Mouse (Mus musculus) forebrain, embryonic 13.5 days (tissue): ENCODE data around the gene Gorab. TPM values are rescaled to one million over a fixed set of nuclear protein-coding genes. Genes with fewer than 3 reads are reported as not detected.

Experiments used
- ATAC-seq: fragments of 200-750 bp; cut with Nextera tagmentation; 2 replicates; pipeline ENCODE4 v1.8.0; 2017
- H3K27ac ChIP-seq: fragments of 300-500 bp; sonication (generic); 2 replicates; pipeline ENCODE4 v1.5.1; 2015; ENCODE audit warnings: inconsistent platforms, mild to moderate bottlenecking, moderate library complexity
- H3K27me3 ChIP-seq: fragments of 300-500 bp; sonication (generic); 2 replicates; pipeline ENCODE4 v1.6.1; 2015; ENCODE audit warnings: mild to moderate bottlenecking, inconsistent platforms
- H3K36me3 ChIP-seq: fragments of 300-500 bp; sonication (generic); 2 replicates; pipeline ENCODE4 v1.6.1; 2015; ENCODE audit warnings: mild to moderate bottlenecking, inconsistent platforms; ENCODE audit not compliant: poor library complexity, severe bottlenecking
- H3K4me1 ChIP-seq: fragments of 300-500 bp; sonication (generic); 2 replicates; pipeline ENCODE4 v1.6.1; 2015; ENCODE audit warnings: inconsistent platforms
- H3K4me2 ChIP-seq: fragments of 300-500 bp; sonication (generic); 2 replicates; pipeline ENCODE4 v1.6.1; 2015; ENCODE audit warnings: inconsistent platforms, mild to moderate bottlenecking, moderate library complexity
- H3K4me3 ChIP-seq: fragments of 300-500 bp; sonication (generic); 2 replicates; pipeline ENCODE4 v1.5.1; 2015; ENCODE audit warnings: mild to moderate bottlenecking, inconsistent platforms
- H3K9ac ChIP-seq: fragments of 300-500 bp; sonication (generic); 2 replicates; pipeline ENCODE4 v1.6.1; 2015; ENCODE audit warnings: mild to moderate bottlenecking, inconsistent platforms
- H3K9me3 ChIP-seq: fragments of 300-500 bp; sonication (generic); replicated peaks from 2 replicates; pipeline ENCODE4 v1.6.1; 2016; ENCODE audit warnings: inconsistent platforms
- WGBS: fragments of 180-500 bp; shearing (Covaris S2); methylation state at CpG from one replicate; pipeline ENCODE4 v1.1.7; 2015; 5-methylcytosine and 5-hydroxymethylcytosine counted together
- polyA plus RNA-seq: library from polyadenylated mRNA; unstranded; fragments of >200 nt; fragmentation: Nextera tagmentation; extraction: Ambion mirVana; gene quantifications from 2 replicates; pipeline ENCODE4 v1.2.1, GENCODE M21; 2015

Gorab gene
- polyA plus RNA-seq, 1 experiment from 2014 or later: 25.2 TPM

- H3K27me3 ChIP-seq: no peaks in the 10 kb centered on the region
- 54% methylated on average over 1 of the region's 1 CpGs for WGBS
- H3K27ac ChIP-seq: no peak overlapping the region
- peaks cover 23% of the 10 kb centered on the region for H3K36me3 ChIP-seq
- H3K9ac ChIP-seq: no peak overlapping the region
- no peak overlapping the region for H3K4me2 ChIP-seq
- no peak for ATAC-seq
- no peaks in the 10 kb centered on the region for H3K4me1 ChIP-seq
- H3K4me3 ChIP-seq: no peak overlapping the region
- H3K9me3 ChIP-seq: no peaks in the 10 kb centered on the region
These were observed 22.9 kb downstream of the Gorab start for GRCm38 (mm10) chr1:163380591-163380990.

DNA sequence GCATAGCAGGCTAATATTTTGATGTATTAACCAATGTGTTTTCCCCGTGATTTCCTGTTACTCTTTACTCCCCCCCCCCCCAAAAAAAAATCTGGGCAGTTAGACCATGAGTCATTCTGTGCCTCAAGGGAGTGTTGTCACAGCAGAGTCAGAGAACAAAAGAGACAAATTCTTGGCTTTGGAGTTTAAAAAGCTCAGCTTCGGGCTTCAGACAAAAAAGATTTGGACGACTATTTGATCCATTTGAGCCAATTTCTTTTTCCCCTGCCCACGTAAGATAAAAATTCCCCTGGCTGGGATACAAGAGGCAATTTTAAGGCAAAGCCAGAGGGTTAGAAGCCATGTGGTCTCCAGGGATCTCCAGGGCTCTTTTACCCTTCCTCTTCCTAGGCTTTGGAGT is 23.4 kb downstream of the Gorab start:
- Histone ChIP-seq H3K4me1 (no peaks in the 10 kb centered on the region), H3K4me2 (no peak overlapping the region), H3K27me3 (no peaks in the 10 kb centered on the region), H3K9me3 (no peaks in the 10 kb centered on the region), H3K36me3 (peaks cover 18% of the 10 kb centered on the region), H3K27ac (no peak overlapping the region), H3K9ac (no peak overlapping the region), H3K4me3 (no peak overlapping the region)
- no peak for ATAC-seq
- 29% methylated on average over 4 of the region's 4 CpGs for WGBS

GRCm38 (mm10) chr1:163377924-163378323 is 25.5 kb downstream of the Gorab start:
- Histone ChIP-seq H3K36me3 (peaks cover 7% of the 10 kb centered on the region; the same call in 1 of the 2 replicates), H3K27ac (no peak overlapping the region), H3K4me2 (no peak overlapping the region), H3K27me3 (no peaks in the 10 kb centered on the region), H3K9me3 (no peaks in the 10 kb centered on the region), H3K4me1 (no peaks in the 10 kb centered on the region), H3K4me3 (no peak overlapping the region), H3K9ac (no peak overlapping the region)
- WGBS: 59% methylated on average over 6 of the region's 6 CpGs
- ATAC-seq: no peak

GRCm38 (mm10) chr1:163376818-163377581 is 26.5 kb downstream of the Gorab start:
- Histone ChIP-seq H3K4me3 (no peak overlapping the region), H3K9ac (no peak overlapping the region), H3K9me3 (no peaks in the 10 kb centered on the region), H3K4me2 (no peak overlapping the region), H3K36me3 (peaks cover 5% of the 10 kb centered on the region; the same call in 1 of the 2 replicates), H3K27me3 (no peaks in the 10 kb centered on the region), H3K4me1 (no peaks in the 10 kb centered on the region), H3K27ac (no peak overlapping the region)
- WGBS: 79% methylated on average over 6 of the region's 6 CpGs
- ATAC-seq: no peak

DNA sequence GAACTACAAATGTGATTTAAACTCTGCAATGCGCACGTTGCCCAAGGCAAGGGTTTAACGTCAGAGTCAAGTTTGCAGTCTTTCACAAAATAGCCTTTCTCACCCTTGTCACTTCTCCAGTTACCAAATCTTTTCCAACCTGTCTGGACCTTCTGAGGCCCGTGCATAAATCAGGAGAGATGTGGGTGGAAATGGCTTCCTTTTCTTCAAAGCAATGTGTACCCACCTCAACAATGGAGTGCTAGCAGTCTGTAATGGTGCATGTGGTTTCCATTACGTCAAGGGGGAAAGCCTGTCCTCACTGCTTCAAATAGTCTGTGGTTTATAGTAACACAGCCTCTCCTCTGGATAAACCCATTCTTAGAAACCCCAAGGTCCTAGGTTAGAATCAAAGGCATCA is 29.0 kb downstream of the Gorab start:
- whole genome bisulfite sequencing: 80% methylated on average over 5 of the region's 5 CpGs
- no peak overlapping the region for H3K27ac ChIP-seq
- no peaks in the 10 kb centered on the region for H3K27me3 ChIP-seq
- no peak for ATAC-seq
- no peak overlapping the region for H3K4me3 ChIP-seq
- no peaks in the 10 kb centered on the region for H3K36me3 ChIP-seq
- no peak overlapping the region for H3K4me2 ChIP-seq
- no peak overlapping the region for H3K9ac ChIP-seq
- H3K9me3 ChIP-seq: no peaks in the 10 kb centered on the region
- no peaks in the 10 kb centered on the region for H3K4me1 ChIP-seq

DNA sequence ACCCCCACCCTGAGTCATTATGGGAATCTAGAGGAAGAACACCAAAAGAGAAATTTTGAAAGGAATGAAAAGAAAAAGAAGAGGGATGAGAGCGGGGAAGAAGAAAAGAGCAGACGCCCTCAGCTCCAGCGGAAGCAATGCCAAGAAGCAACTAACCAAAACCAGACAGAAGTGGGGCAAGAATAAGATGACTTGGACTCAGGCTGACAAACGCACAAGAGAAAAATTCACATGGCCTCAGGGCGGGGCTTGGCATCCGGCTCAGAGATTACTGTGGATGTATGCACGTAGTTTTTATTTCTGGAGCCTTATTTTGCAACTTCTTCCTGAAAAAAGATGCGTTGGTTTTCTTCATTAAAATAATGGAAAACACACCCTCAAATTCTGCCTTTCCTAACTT is 41.3 kb downstream of the Gorab start:
- H3K9ac ChIP-seq: no peak overlapping the region
- H3K36me3 ChIP-seq: no peaks in the 10 kb centered on the region
- 71% methylated on average over 8 of the region's 8 CpGs for WGBS
- H3K4me1 ChIP-seq: no peaks in the 10 kb centered on the region
- H3K4me2 ChIP-seq: no peak overlapping the region
- no peak for ATAC-seq
- H3K4me3 ChIP-seq: no peak overlapping the region
- no peaks in the 10 kb centered on the region for H3K27me3 ChIP-seq
- no peaks in the 10 kb centered on the region for H3K9me3 ChIP-seq
- no peak overlapping the region for H3K27ac ChIP-seq

DNA sequence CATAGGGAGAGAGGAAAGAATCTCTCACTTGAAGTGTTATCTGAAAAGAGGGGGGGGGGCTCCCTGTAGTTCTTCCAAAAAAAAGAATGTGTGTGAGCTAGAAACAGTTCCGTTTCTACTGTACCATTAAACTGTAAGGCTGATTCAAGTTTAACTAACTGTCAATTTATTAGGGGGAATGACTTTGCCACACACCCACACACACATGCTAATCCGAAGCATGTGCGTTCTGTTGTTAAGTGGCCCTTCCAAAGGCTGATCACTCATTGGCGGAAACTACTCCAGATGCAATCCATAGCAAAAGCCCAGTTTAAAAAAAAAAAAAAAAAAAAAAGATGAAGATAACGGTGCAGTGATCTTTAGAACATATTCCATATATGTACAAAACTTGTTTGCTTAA is 42.1 kb downstream of the Gorab start:
- H3K4me1 ChIP-seq: no peaks in the 10 kb centered on the region
- no peak for ATAC-seq
- no peak overlapping the region for H3K9ac ChIP-seq
- 78% methylated on average over 5 of the region's 5 CpGs for WGBS
- no peak overlapping the region for H3K27ac ChIP-seq
- no peak overlapping the region for H3K4me2 ChIP-seq
- H3K27me3 ChIP-seq: no peaks in the 10 kb centered on the region
- no peak overlapping the region for H3K4me3 ChIP-seq
- H3K36me3 ChIP-seq: no peaks in the 10 kb centered on the region
- no peaks in the 10 kb centered on the region for H3K9me3 ChIP-seq

GRCm38 (mm10) chr1:163360796-163361195 is 42.7 kb downstream of the Gorab start:
- Histone ChIP-seq H3K27ac (no peak overlapping the region), H3K27me3 (no peaks in the 10 kb centered on the region), H3K4me2 (no peak overlapping the region), H3K9ac (no peak overlapping the region), H3K4me3 (no peak overlapping the region), H3K4me1 (0 out of 2 replicates have a peak, but pooled peaks cover under 1% of the 10 kb centered on the region), H3K9me3 (no peaks in the 10 kb centered on the region), H3K36me3 (no peaks in the 10 kb centered on the region)
- ATAC-seq: no peak
- 69% methylated on average over 6 of the region's 6 CpGs for WGBS

GRCm38 (mm10) chr1:163359521-163359920 is 43.9 kb downstream of the Gorab start:
- no peak overlapping the region for H3K27ac ChIP-seq
- H3K4me3 ChIP-seq: no peak overlapping the region
- no peak overlapping the region for H3K9ac ChIP-seq
- 0 out of 2 replicates have a peak, but pooled peaks cover 4% of the 10 kb centered on the region for H3K4me1 ChIP-seq
- H3K27me3 ChIP-seq: no peaks in the 10 kb centered on the region
- H3K4me2 ChIP-seq: no peak overlapping the region
- no peak for ATAC-seq
- WGBS: 91% methylated on average over 3 of the region's 3 CpGs
- no peaks in the 10 kb centered on the region for H3K36me3 ChIP-seq
- no peaks in the 10 kb centered on the region for H3K9me3 ChIP-seq

DNA sequence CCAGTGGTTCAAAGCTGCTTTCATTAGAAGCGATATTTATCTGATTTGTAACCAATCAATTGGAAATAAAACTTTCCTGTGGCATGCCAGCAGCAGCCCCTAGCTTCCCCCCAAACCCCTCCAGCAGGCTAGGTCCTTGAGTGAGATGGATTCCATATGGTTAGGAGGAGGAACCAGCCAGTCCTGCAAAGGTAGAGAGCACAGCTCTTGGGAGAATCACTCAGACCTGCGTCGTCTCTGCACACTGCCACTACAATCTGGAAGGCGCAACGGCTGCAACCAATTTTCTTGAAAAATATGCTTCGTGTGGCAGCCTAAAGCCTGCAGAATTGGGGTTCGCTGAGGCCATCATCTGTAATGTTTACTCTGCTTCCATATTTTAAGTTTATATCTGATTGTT is 45.3 kb downstream of the Gorab start:
- Histone ChIP-seq H3K4me1 (0 out of 2 replicates have a peak, but pooled peaks cover 4% of the 10 kb centered on the region), H3K4me3 (no peak overlapping the region), H3K9me3 (no peaks in the 10 kb centered on the region), H3K27me3 (no peaks in the 10 kb centered on the region), H3K27ac (no peak overlapping the region), H3K36me3 (no peaks in the 10 kb centered on the region), H3K9ac (no peak overlapping the region), H3K4me2 (no peak overlapping the region)
- ATAC-seq: no peak
- 72% methylated on average over 7 of the region's 7 CpGs for WGBS

- no peak overlapping the region for H3K4me3 ChIP-seq
- H3K36me3 ChIP-seq: no peaks in the 10 kb centered on the region
- no peak overlapping the region for H3K4me2 ChIP-seq
- H3K9ac ChIP-seq: no peak overlapping the region
- 0 out of 2 replicates have a peak, but pooled peaks cover 4% of the 10 kb centered on the region for H3K4me1 ChIP-seq
- H3K27ac ChIP-seq: no peak overlapping the region
- no peaks in the 10 kb centered on the region for H3K27me3 ChIP-seq
- ATAC-seq: no peak
- no peaks in the 10 kb centered on the region for H3K9me3 ChIP-seq
- WGBS: 56% methylated on average over 6 of the region's 6 CpGs
These were observed 45.7 kb downstream of the Gorab start for GRCm38 (mm10) chr1:163357733-163358132.

DNA sequence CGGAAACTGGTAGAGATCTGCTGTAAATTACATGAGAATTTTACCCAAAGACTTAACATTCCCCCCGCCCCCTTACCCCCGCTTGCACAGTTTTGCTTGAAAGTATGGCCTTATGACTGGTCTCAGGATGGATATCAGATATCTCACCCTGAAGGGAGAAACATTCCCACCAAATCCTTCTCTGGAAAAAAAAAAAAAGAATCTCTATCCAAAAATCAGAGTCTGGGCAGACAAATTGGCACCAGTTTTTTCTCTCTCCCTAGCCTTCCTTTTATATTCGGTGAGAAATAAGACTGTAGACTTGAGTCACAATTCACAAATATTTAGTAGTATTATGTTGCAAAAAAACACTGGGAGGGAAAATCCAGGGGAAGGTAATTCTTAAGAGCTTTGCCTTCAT is 47.3 kb downstream of the Gorab start:
- no peak overlapping the region for H3K9ac ChIP-seq
- no peaks in the 10 kb centered on the region for H3K27me3 ChIP-seq
- H3K9me3 ChIP-seq: no peaks in the 10 kb centered on the region
- no peak overlapping the region for H3K4me3 ChIP-seq
- ATAC-seq: no peak
- 71% methylated on average over 4 of the region's 4 CpGs for WGBS
- 0 out of 2 replicates have a peak, but pooled peaks cover 4% of the 10 kb centered on the region for H3K4me1 ChIP-seq
- no peaks in the 10 kb centered on the region for H3K36me3 ChIP-seq
- no peak overlapping the region for H3K4me2 ChIP-seq
- H3K27ac ChIP-seq: no peak overlapping the region
